Mouse (Mus musculus) right cerebral cortex, postnatal 25 days (tissue): ENCODE measurements at regions not wholly inside any gene's neighbourhood (a gene's known extent, or its start where the extent isn't known, plus 50 kb on each side); places are given as distances from the start of the nearest gene placed in this dataset.
A peak's percentile ranks its signal among the peaks of the same experiment; 100 is the strongest.

Experiments used
- DNase-seq: peaks from one replicate; pipeline ENCODE4 v3.0.0; 2022

DNA sequence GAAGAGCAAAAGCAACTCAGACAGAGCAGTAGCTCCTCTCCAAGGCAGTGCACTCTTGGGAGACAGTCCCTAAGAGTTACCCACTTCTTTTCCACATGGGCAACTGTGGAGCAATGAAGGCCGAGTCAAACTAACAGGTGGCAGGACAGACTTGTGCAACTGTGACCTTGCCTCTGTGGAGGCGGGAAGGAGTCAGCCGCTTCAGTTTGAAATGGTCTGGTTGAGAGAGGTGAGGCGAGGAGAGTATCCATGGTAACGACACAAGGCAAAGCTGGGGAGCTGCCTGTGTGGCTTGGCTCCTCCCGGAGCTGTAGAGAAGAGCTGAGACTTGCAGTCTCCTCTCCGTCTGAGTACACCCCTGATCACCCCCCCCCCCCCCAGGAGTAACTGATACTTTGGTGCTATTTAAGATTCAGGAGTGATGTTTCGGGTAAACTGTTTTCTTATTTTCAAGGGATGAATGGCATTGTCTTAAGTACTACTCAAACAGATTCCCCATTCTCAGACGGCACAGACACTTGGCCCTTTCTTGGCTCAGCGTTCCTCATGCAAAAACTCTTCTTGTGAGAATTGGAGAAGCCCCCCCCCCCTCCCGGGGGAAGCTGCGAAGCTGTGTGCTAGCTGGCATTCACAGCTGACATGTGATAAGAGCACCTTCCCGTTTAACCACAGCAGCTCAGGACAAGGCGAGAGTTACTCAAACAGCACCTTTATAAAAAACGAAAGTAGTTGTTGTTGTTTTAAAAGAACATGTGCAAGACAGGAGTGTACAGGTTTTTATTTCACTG is 54.9 kb upstream of the Chst1 start:
- no peak for DNase-seq

DNA sequence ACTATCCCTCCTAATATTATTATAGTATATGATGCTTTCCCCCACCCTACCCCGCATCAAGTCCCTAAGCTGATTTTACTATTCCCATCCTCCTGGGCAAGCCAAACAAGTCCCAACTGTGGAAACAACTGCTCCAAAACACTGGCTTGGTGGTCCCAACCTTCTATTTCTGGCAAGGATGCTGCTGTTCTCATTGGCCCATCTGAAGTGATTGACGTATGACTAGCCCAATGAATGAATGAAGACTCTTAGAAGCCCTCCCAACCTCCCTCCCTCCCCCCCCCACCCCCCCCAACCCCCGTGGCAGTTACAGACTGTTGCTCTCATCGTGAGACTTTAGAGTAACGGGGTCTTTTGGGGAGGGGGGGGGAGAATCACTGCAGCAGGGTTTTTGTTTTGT is 58.7 kb upstream of the Chst1 start:
- no peak for DNase-seq

DNA sequence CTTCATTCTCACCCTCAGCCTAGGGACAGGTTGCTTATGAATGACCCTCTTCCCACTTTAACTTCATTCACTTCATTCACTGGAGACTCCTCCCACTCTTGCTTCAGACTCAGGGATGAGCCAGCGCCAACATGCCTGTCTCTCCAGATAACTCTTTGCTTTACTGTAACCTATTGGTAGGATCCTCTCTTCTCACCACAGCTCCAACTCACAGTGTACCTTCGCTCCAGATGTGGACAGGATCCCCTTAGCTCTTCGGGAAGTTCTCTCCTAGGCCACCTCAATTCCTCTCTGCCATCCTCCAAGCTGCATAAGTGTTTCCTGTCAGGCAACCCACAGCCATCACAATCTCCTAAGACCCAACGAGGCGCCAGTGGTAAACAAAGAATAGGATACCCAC is 67.5 kb upstream of the Chst1 start:
- no peak for DNase-seq

DNA sequence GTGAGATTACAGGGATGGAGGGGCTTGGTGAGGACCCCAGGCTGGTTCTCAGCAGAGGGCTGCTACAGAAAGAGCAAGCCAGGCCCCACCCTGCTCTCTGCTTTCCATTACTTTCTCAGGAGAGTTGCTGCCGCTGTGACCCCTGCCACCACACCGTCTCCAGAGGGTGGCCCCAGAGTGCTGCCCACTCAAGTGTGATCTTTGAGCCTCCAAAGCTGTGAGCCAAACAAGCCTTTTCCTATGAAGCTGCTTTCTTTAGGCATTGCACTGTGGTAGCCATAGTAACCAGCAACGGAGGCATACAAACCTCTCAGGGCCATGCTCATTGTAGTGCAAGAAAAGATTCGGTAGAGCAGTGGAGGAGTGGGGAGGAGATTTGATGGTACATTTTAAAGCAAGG is 68.8 kb upstream of the Chst1 start:
- DNase-seq = no peak

DNA sequence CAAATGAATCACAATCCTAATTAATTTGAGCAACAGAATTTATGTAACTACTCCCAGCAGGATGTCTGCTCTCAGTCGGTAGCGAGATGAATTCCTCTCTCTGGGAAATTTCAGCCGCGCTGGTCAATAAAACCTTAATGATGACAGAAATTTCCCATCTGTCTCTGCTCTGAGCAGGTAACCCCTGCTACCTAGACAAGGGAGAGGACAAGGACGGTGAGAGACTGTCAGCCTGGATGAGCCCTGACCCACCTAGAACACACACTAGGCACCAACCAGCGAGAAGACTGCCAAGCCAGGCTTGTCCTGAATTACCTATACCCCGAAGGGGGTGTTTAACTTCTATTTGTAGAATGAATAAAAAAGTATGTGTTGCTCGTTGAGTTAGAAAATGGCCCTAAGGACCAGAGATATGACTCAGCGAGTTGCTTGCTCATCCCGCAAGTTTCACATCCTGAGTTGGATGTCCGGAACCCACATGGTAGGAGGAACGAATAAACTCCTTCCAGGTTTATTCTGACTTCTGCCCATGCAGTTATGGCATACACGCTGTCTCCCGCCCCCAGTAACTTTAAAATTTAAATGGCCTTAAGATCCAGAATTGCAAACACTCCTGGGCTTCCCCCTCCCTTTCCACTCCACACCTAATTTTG is 69.5 kb upstream of the Slc35c1 start:
- peak; percentile 60 for DNase-seq

DNA sequence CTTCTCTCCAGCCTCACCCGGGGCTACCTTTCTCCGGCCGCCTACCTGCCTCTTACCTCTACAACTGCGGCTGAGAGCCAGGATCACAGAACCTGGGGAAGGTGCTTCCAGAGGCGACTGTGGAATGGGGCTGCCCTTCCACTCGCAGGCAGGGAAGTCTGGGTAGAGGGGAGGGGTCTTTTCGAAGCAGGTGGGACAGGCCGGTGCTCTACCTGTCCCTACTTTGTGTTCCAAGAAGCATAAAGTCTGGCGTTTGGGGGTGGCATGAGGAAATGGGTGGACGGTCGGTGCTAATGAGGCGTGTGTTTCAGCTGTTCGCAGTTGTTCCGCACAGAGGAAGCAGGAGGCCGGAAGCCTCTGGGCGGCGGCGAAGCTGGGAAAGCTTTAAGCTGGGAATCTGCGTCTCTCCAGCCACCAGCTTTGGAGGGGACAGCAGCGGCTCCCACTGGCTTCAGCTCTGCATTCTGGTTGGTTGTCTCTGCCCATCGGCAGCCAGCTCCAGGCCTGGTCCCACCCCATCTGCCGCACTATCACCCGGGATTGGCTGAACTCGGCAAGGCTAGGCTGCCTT is 68.8 kb upstream of the Slc35c1 start:
- DNase-seq = peak; percentile 88

DNA sequence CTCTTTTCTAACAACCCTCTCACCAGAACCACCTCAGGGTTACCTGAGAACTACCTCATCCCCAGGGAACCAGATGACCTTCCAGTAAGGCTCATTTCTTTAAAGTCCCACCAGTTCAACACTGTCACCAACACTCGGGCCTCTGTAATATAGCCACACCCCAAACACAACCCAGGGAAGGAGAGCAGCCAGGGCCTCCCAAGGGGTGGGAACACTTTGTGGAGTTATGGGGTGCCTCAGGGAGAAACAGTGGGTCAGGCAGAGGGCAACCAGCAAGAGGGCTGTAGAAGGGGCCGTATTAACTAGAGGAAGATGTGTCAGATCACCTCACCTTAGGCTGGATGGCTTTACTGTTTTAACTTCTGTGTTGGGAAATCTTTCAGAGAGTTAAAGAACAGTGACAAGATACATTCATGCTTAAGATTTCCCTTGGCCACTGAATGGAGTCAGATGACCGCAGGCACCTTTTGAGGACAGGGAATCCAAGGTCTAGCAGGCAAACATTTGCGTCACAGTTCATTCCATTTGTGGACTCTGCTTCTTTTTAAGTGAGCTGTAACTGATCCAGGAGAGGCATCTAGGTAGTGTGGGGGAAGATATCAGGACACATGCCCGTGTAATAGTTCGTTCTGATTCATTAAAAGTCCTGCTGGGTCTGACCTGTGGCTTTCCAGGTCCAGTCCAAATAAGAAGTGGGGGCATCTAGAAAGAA is 67.9 kb upstream of the Slc35c1 start:
- DNase-seq = no peak

DNA sequence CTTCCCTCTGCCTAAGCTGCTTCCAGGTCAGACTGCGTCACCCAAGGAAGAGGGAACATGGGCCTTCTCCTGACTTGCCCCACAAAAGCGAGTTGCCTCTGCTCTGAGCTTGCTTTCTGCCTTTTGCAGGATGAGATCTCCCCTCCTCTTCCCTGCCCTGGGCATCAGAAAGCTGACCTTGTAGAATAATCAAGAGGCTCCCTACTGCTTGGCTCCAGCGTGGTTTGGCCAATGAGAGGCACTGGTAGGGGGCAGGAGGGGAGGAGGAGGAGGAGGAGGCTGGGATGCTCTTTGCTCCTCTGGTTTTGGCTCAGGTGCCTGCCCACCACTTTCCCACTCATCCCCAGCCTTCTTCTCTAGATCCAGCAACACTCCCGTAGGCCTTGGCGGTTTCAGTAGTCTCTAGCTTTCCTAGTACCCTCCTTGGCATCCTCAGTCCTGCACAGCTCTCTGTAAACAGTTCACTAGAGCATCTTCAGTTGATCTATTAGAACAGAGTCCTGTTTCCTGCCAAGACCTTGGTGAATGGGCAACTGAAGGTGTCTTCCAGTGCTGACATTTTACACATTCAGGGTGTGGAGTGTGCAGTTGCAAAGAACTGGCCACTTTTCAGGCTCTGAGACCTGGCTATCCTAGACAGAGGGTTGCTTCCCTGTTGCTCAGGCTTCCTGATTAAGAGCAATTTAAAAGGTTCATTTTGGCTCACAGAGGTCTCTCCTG is 66.5 kb upstream of the Slc35c1 start:
- DNase-seq = no peak

DNA sequence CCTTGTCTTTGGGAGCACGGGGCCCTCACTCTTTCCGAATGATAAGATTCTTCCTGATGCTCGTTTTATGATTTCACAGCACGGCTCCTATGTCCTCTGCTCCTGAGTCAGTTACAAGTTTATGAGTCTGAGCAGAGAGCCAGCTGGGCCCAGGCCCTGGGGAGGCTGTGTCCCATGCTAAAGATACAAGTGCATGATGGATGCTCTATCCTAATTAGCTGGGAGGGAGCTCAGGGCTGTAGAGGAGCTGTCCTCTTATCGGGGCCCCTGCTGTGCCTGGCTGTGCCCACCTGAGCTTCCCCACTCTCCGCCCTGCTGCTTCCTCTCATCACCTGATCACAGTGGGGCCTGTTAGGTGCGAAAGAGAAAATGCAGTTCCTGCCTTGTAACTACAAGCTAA is 65.3 kb upstream of the Slc35c1 start:
- DNase-seq = no peak

DNA sequence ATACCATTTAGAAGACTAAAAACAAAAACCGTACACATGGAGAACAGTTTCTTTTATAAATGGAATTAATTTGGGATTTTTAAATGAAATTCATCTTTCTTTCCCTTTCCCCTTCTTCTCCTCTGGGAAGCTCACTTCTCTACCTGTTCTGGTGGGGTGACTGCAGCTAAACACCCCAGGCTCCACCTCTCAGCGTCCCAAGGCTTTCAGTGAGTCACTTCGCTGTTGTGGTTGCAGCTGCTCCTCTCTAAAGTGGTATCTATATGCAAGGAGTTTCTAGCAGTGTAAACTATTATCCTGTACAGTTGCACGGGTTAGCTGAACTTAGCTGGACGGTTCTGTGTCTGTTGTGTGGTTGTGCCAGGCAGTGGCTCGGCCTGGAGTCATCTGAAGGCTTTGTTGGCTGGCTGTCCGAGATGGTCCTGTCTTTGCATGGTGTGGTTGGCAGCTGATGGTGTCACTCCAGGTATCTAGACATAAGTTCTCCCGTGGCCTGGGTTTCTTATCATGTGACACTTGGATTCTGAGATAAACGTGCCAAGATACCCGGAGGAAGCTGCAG is 64.8 kb upstream of the Slc35c1 start:
- no peak for DNase-seq

DNA sequence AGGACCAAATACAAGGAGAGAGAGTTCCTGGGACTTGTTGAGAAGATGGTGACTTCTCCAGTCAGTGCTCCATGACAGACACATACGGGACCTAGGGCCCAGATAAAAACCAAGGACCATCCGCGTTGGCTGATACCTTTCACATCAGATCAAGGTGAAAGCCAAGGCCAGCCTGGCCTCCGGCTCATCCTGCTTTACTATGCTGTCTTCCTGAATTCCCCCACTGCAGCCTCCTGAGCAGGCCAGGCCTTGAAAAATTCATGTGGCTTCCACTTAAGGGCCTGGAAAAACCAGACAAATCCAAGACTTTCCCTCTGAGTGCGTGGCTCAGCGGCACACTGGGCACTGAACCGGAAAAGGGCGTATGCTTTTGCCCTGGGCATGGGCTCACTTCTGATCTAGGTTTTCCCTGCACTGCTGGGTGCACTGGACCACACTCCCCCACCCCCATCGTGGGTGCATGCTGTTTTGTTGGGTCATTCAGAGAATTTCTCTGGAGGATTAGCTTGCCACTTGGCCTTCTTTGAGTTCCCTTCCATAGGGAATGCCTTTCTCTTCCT is 64.1 kb upstream of the Slc35c1 start:
- DNase-seq = no peak

DNA sequence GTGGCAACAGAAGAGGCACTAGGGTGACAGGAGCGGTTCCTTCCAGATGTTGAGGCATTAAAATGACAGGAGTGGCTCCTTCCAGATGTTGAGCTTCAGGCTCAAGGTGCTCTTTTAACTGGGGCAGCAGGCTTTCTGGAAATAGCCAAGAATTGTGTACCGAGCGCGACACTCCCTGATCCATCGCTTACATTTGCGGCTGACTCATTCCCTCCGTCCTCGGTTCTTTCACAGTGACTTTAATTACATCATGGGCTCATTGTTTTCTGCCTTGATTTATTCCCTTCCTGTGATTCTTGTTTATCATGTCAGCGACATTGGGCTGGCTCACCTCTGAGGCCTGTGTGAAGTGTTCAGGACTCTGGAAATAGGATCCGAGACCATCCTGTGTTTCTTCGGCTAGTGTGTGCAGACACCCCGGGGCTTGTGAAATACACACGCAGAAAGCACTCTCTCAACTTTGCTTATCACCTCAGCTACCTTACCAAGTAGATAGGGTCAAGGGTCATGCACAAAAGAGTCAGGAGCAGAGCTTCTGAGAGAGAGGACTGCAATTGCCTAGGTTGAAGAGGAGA is 63.1 kb upstream of the Slc35c1 start:
- no peak for DNase-seq

DNA sequence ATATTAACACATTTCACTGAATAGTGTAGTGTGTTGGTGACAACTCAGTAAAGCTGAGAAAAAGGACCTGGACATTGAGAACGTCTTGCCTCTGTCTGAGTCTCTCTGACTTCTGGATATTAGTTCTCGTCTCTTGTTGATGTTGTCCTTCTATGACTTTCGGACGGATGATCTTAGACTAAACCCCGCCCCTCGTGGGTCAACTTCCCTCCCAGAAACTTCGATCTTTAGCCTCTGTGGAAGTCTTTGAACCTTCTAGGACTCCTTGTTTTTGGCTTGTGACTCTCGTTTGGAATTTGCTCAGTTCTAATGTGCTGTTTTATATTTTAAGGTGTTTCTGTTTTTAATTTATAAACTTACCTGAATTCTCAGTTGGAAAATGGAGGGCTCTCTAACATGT is 61.2 kb upstream of the Slc35c1 start:
- no peak for DNase-seq

DNA sequence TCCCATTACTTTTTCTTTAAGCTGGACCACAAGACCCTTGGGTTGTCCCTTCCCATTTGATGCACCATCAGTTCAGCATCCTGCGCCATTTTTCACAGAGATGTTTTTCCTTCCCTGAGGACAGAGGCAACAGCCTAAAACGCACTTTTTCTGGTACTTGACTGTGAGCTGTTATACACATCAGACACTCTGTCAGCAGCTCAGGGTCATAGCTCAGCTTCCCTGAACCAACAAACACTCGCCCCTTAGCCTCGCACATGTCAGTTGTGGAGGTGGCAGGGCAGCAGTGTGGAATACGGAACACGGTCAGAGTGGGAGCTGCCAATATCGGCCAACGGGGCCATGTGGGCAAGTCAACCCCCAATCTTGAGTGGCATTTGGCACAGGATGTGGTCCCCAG is 59.1 kb upstream of the Slc35c1 start:
- DNase-seq = no peak

DNA sequence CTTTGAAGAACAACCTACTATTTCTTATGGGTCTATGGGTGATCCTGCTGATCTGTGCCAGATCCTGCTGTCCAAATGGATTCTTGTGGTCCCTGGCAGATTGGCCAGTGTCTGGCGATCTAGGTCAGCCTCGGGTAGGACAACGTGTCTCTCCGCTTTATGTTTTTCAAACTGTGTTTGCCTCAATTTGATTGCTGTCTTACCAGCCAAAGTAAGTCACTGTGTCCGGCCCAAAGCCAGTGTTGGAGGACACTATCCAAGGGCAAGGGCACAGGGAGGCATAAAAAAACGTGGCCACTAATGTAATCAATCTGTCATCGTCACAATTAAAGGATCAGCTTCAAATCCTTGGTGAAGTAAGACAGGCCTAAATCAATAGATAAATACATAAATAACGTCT is 58.6 kb upstream of the Slc35c1 start:
- no peak for DNase-seq

DNA sequence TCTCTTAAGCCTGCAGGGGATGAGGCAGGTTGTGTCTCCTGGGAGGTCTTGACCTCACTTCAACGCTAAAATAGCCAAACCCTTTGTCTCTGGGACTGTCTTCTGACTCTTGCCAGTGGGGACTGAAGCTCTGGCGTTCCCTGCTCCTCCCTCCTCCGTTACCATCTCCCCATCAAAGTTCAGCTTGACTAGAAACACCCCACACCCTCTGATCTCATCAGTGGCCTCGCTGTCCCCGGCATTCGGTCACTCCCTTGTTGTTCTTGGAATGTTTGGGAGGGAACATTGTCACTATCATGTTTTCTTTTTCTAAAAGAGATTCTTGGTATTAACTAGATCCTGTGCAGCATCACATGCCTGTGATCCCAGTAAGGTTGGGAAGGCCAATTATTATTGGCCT is 54.6 kb upstream of the Slc35c1 start:
- DNase-seq = no peak

DNA sequence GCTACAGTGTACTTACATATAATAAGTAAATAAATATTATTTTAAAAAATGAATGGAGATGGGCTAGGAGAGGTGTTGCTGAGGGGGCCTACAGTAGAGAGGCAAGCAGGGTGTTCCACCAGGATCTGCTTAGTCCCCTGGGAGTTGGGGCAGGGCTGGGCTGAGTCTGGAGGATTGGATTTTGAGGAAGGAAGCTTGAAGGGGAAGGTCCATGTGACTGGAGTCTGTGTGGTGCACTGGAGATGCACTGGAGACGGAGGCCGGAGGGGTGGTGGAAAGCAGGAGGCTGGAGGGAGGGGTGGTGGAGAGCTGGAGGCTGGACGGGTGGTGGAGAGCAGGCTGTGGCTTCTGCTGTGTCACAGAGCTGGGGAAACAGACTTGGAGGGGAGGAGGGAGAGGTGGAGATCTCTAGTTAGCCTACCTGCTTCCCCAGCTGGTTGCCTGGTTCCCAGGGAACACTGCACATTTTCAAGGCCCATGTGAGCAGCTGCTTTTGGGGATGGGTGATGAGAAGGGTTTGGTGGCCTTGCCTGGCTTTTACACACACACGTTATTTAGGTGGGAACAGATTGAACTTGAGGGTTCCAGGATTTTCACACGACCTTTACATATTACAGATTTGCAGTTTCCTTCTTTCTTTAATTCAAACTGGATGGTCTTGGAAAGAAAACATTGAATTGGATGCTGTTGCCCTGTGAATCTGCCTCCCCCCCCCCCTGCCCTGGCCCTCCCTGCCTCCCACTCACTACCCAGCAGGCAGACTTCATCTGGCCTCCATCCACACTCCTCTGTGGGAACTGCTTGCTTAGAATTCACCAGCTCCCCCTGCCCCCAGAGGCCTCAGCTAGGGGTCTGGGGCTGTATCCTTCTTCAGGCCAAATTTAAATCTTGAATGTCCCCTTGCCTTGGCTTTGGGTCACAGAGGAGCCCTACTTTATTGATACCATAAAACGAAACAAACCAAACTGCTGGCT is 51.7 kb upstream of the Slc35c1 start:
- no peak for DNase-seq
